Mouse (Mus musculus) megakaryocyte, embryonic 14.5 days (primary cell): ENCODE measurements around the gene Hddc3.

Source experiments
- FLI1 ChIP-seq: IDR thresholded peaks from 2 replicates; pipeline ENCODE4 v1.6.1; 2012; ENCODE audit warnings: low read length, inconsistent platforms, mixed read lengths
- GATA1 ChIP-seq: IDR thresholded peaks from 3 replicates; pipeline ENCODE4 v1.6.1; 2012; ENCODE audit warnings: mixed read lengths, low read length, inconsistent platforms, borderline replicate concordance

DNA sequence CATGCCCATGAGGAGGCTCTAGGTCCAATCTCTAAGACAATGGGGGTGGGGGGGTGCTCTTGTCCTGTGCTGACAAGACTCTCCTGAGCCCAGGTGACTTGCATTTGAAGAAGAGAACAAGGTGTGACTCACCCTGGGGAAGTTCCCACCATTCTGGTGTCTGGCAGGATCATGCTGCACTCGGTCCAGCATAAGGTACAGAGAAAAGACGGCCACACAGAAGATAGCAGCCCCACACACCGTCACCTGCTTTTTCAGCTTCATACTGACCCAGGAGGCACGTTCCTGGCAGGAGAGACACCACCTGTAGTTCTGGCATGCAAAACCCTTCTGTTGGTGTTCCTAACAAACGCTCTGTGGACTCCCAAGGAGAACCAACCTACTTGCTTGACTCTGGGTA lies 26.6 kb downstream of the Hddc3 start:
- TF ChIP-seq GATA1 (no peak), FLI1 (no peak)
